Mouse (Mus musculus): ENCODE results near the gene Bmpr1b. TPM values are rescaled to one million over a fixed set of nuclear protein-coding genes. Genes with fewer than 3 reads are reported as not detected.

The Bmpr1b gene
- polyA plus RNA-seq (2014; fragmentation: Illumina TruSeq; extraction: RNeasy Lipid Tissue Mini Kit (QIAGEN cat#74804); ENCODE audit: low read depth, low replicate concordance), result 0.82 TPM

GRCm38 (mm10) chr3:142168863-142169521 is at the start of gene Bmpr1b:
Bmpr1b (minus strand) TSS chr3:142169425.

Other genes starting within 250 kb of the Bmpr1b start
- 107 TPM for gene Pdlim5, start 226.3 kb upstream of the Bmpr1b start, polyA plus RNA-seq (2014; fragmentation: Illumina TruSeq; extraction: RNeasy Lipid Tissue Mini Kit (QIAGEN cat#74804); ENCODE audit: low read depth, low replicate concordance)

Measured in adrenal gland, adult 10 weeks (tissue).